In the genomic region with DNA sequence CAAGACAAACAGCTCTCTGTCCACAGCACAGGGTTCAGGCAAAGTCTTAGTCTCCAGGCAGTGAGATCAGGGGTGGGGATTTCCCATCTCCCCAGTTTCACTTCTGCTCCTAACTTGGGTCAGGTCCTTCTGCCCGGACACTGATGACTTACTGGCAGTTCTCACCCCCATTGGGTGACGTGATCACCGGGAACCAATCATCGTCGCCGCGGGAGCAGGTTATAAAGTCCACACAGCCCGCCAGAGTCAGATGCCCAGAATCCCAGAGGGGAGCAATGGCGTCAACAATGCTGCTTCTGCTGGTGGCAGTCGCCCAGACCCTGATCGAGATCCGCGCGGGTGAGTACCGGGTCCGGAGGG, we compare ENCODE assay signal across 8 mouse cellular contexts. TPM values are rescaled to one million over a fixed set of nuclear protein-coding genes. Genes with fewer than 3 reads are reported as not detected.
DNase-seq lines count a peak whose midpoint lies in the region; ATAC-seq lines count a peak whose summit lies in the region.

A gene (plus strand): TSS at position 249 of the 360 bp plus-strand sequence.

- no peaks in the 10 kb centered on the region for H3K36me3 ChIP-seq in hindbrain, embryonic 15.5 days

- peak; percentile 100 for ATAC-seq in common myeloid progenitor, adult 5-6 weeks (replicated peaks; ENCODE audit: low read depth, poor library complexity, severe bottlenecking)
- ATAC-seq in hindbrain, embryonic 15.5 days (ENCODE audit: low FRiP score, low read depth): peak; percentile 85

- H3K9ac ChIP-seq in hindbrain, embryonic 15.5 days: peak within 1 kb of the TSS; percentile 38

- H3K27ac ChIP-seq in hindbrain, embryonic 15.5 days (replicated peaks): no peak within 1 kb of the TSS

- H3K4me1 ChIP-seq in hindbrain, embryonic 15.5 days (replicated peaks): peaks cover 10% of the 10 kb centered on the region

- peak within 1 kb of the TSS; percentile 44 for H3K4me3 ChIP-seq in hindbrain, embryonic 15.5 days

- WGBS in hindbrain, embryonic 15.5 days: 0% methylated on average over 14 of the region's 16 CpGs

- peak within 1 kb of the TSS; percentile 76 for H3K4me2 ChIP-seq in hindbrain, embryonic 15.5 days

- no peaks in the 10 kb centered on the region for H3K9me3 ChIP-seq in hindbrain, embryonic 15.5 days

- peak; percentile 97 for DNase-seq in T-cell, adult 2 months (ENCODE audit: low spot score)
- DNase-seq in gastrocnemius, adult 18-20 months (ENCODE audit: low spot score): peak; percentile 94
- DNase-seq in layer of hippocampus, postnatal 36 days: peak; percentile 57 to 70
- DNase-seq in lung, postnatal 25 days (ENCODE audit: low spot score): peak; percentile 98
- DNase-seq in retina, adult 2 months (ENCODE audit: low read depth, low spot score): peak; percentile 40
- DNase-seq in thymus, postnatal 25 days: peak; percentile 95

- H3K27me3 ChIP-seq in hindbrain, embryonic 15.5 days: peaks cover 7% of the 10 kb centered on the region; the same call in 1 of the 2 replicates

RNA-seq across cellular contexts. Expression of the gene that starts here (rescaled TPM):
- 53.3 and 55.3 TPM in 2 replicates for total RNA-seq in common myeloid progenitor, adult 5-6 weeks (2017)
- 1 to 10 TPM; 3.5 to 6.6 TPM for total RNA-seq in gastrocnemius, adult 18-20 months (2021)
- 1.0 and 1.7 TPM in 2 replicates for polyA plus RNA-seq in hindbrain, embryonic 15.5 days (2015; fragmentation: Nextera tagmentation; extraction: Ambion mirVana)
- total RNA-seq in layer of hippocampus, postnatal 36 days (2021): 1 to 10 TPM; 1.3 to 2.5 TPM

Comparison
In these comparisons a context has a peak if more than half of its experiments do, and no peak if none do; other contexts are left out.
1. DNase-seq: peak in every context shown above with its lines; median percentile 98 in lung, postnatal 25 days; 97 in T-cell, adult 2 months; 95 in thymus, postnatal 25 days; 94 in gastrocnemius, adult 18-20 months; 64 in layer of hippocampus, postnatal 36 days; 40 in retina, adult 2 months.